Mouse (Mus musculus) heart, postnatal 0 days (tissue): ENCODE results near the gene Gnai3.

Experiments
- CTCF ChIP-seq: IDR thresholded peaks from 2 replicates; pipeline ENCODE4 v1.5.1; 2016; ENCODE audit warnings: antibody characterized with exemption, control low read depth, low read depth
- EP300 ChIP-seq: IDR thresholded peaks from 2 replicates; pipeline ENCODE4 v1.6.1; 2016; ENCODE audit warnings: antibody characterized with exemption, low read depth

DNA sequence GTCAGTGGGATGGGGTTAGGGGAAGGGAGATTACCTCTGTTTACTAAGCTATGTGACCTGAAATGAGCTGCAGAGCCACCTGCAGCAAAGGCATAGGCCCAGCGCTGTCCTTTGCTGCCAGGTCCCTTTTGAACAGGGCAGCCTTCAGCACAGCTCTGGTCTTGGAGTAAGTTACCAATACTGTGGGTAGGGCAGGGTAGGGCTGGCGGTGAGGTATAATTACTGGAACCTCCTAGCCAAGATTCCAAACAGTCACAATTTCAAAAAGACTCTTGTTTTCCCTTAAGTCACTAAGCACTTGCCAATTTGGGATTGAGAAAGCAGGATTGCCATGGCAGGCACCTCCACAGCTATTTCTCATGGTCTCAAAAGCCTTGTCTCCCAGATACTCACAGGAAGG lies 55.4 kb downstream of the Gnai3 start:
- TF ChIP-seq CTCF (no peak), EP300 (no peak)
